Mouse (Mus musculus) midbrain, embryonic 12.5 days (tissue): ENCODE measurements around the gene Prkag1. TPM values are rescaled to one million over a fixed set of nuclear protein-coding genes. Genes with fewer than 3 reads are reported as not detected.

ENCODE experiments used
- ATAC-seq: fragments of 200-750 bp; cut with Nextera tagmentation; 2 replicates; pipeline ENCODE4 v1.8.0; 2017; ENCODE audit warnings: low read depth, moderate TSS enrichment, moderate library complexity; ENCODE audit not compliant: low FRiP score
- H3K27ac ChIP-seq: fragments of 300-500 bp; sonication (generic); replicated peaks from 2 replicates; pipeline ENCODE4 v1.5.1; 2016; ENCODE audit warnings: mild to moderate bottlenecking
- H3K27me3 ChIP-seq: fragments of 300-500 bp; sonication (generic); 2 replicates; pipeline ENCODE4 v1.6.1; 2016; ENCODE audit warnings: mild to moderate bottlenecking
- H3K36me3 ChIP-seq: fragments of 300-500 bp; sonication (generic); 2 replicates; pipeline ENCODE4 v1.6.1; 2016
- H3K4me1 ChIP-seq: fragments of 300-500 bp; sonication (generic); 2 replicates; pipeline ENCODE4 v1.6.1; 2016
- H3K4me2 ChIP-seq: fragments of 300-500 bp; sonication (generic); replicated peaks from 2 replicates; pipeline ENCODE4 v1.6.1; 2016; ENCODE audit warnings: mild to moderate bottlenecking, moderate library complexity
- H3K4me3 ChIP-seq: fragments of 300-500 bp; sonication (generic); 2 replicates; pipeline ENCODE4 v1.5.1; 2016; ENCODE audit warnings: mild to moderate bottlenecking
- H3K9ac ChIP-seq: fragments of 300-500 bp; sonication (generic); replicated peaks from 2 replicates; pipeline ENCODE4 v1.6.1; 2016; ENCODE audit warnings: mild to moderate bottlenecking, moderate library complexity
- H3K9me3 ChIP-seq: fragments of 300-500 bp; sonication (generic); 2 replicates; pipeline ENCODE4 v1.6.1; 2016; ENCODE audit warnings: mild to moderate bottlenecking
- WGBS: fragments of 180-500 bp; shearing (Covaris S2); methylation state at CpG from one replicate; pipeline ENCODE4 v1.1.7; 2016; 5-methylcytosine and 5-hydroxymethylcytosine counted together
- polyA plus RNA-seq: library from polyadenylated mRNA; unstranded; fragments of >200 nt; fragmentation: Nextera tagmentation; extraction: Ambion mirVana; gene quantifications from 2 replicates; pipeline ENCODE4 v1.2.1, GENCODE M21; 2016

Prkag1 gene
- polyA plus RNA-seq, 1 experiment from 2014 or later: 83.1 TPM

GRCm38 (mm10) chr15:98781166-98781565 is 50.2 kb downstream of the Prkag1 start:
- WGBS: 32% methylated on average over 6 of the region's 6 CpGs
- peaks cover 27% of the 10 kb centered on the region for H3K4me1 ChIP-seq
- no peak overlapping the region for H3K27ac ChIP-seq
- no peaks in the 10 kb centered on the region for H3K36me3 ChIP-seq
- peaks cover 91% of the 10 kb centered on the region for H3K27me3 ChIP-seq
- no peak overlapping the region for H3K4me3 ChIP-seq
- H3K9me3 ChIP-seq: no peaks in the 10 kb centered on the region
- ATAC-seq: no peak
- no peak overlapping the region for H3K4me2 ChIP-seq
- no peak overlapping the region for H3K9ac ChIP-seq

- ATAC-seq: no peak
- no peaks in the 10 kb centered on the region for H3K36me3 ChIP-seq
- 2% methylated on average over 13 of the region's 13 CpGs for WGBS
- H3K9ac ChIP-seq: no peak overlapping the region
- H3K4me1 ChIP-seq: peaks cover 32% of the 10 kb centered on the region
- H3K4me3 ChIP-seq: no peak overlapping the region
- no peak overlapping the region for H3K27ac ChIP-seq
- H3K27me3 ChIP-seq: peaks cover 93% of the 10 kb centered on the region
- no peak overlapping the region for H3K4me2 ChIP-seq
- H3K9me3 ChIP-seq: no peaks in the 10 kb centered on the region
Observed at GRCm38 (mm10) chr15:98780573-98780972, 50.7 kb downstream of the Prkag1 start.

- 6% methylated on average over 8 of the region's 8 CpGs for WGBS
- no peak overlapping the region for H3K27ac ChIP-seq
Observed at GRCm38 (mm10) chr15:98780075-98780474, 51.2 kb downstream of the Prkag1 start.

GRCm38 (mm10) chr15:98778806-98779205 is 52.5 kb downstream of the Prkag1 start:
- Histone ChIP-seq H3K4me2 (no peak overlapping the region), H3K9me3 (no peaks in the 10 kb centered on the region), H3K4me3 (no peak overlapping the region), H3K36me3 (no peaks in the 10 kb centered on the region), H3K9ac (no peak overlapping the region), H3K4me1 (peaks cover 35% of the 10 kb centered on the region), H3K27ac (no peak overlapping the region), H3K27me3 (peaks cover 95% of the 10 kb centered on the region)
- WGBS: 1% methylated on average over 8 of the region's 11 CpGs
- no peak for ATAC-seq

More at GRCm38 (mm10) chr15:98780075-98780474, 51.2 kb downstream of the Prkag1 start:
- no peak overlapping the region for H3K4me2 ChIP-seq
- no peaks in the 10 kb centered on the region for H3K36me3 ChIP-seq
- peaks cover 93% of the 10 kb centered on the region for H3K27me3 ChIP-seq
- no peak overlapping the region for H3K9ac ChIP-seq
- no peak overlapping the region for H3K4me3 ChIP-seq
- H3K9me3 ChIP-seq: no peaks in the 10 kb centered on the region
- H3K4me1 ChIP-seq: peaks cover 35% of the 10 kb centered on the region
- ATAC-seq: no peak

- Histone ChIP-seq H3K4me3 (peak overlapping the region; percentile 27), H3K4me2 (peak overlapping the region; percentile 38), H3K9ac (no peak overlapping the region; the same call in 1 of the 2 replicates), H3K36me3 (no peaks in the 10 kb centered on the region), H3K27ac (no peak overlapping the region), H3K4me1 (peaks cover 35% of the 10 kb centered on the region), H3K9me3 (no peaks in the 10 kb centered on the region), H3K27me3 (peaks cover 99% of the 10 kb centered on the region)
- no peak for ATAC-seq
- WGBS: 1% methylated on average over 25 of the region's 25 CpGs
Observed at GRCm38 (mm10) chr15:98778191-98778770, 53.0 kb downstream of the Prkag1 start.

- Histone ChIP-seq H3K36me3 (no peaks in the 10 kb centered on the region), H3K4me1 (peaks cover 35% of the 10 kb centered on the region), H3K27me3 (peaks cover 100% of the 10 kb centered on the region), H3K9me3 (no peaks in the 10 kb centered on the region), H3K4me2 (peak within 1 kb of the TSS; percentile 47), H3K4me3 (peak within 1 kb of the TSS; percentile 27), H3K9ac (no peak within 1 kb of the TSS; the same call in 1 of the 2 replicates), H3K27ac (no peak within 1 kb of the TSS)
- ATAC-seq: no peak
- under 1% methylated on average over 33 of the region's 33 CpGs for WGBS
Observed at GRCm38 (mm10) chr15:98777762-98778161, 53.6 kb downstream of the Prkag1 start, which contains the start of gene Wnt10b. TSS of gene Wnt10b (minus strand) at chr15:98778150.

GRCm38 (mm10) chr15:98777005-98777616 is 54.2 kb downstream of the Prkag1 start:
- no peak overlapping the region for H3K27ac ChIP-seq
- ATAC-seq: no peak
- H3K27me3 ChIP-seq: peaks cover 100% of the 10 kb centered on the region
- H3K4me3 ChIP-seq: no peak overlapping the region; the same call in 1 of the 2 replicates
- H3K9me3 ChIP-seq: no peaks in the 10 kb centered on the region
- 3% methylated on average over 19 of the region's 19 CpGs for WGBS
- no peaks in the 10 kb centered on the region for H3K36me3 ChIP-seq
- H3K4me2 ChIP-seq: peak overlapping the region; percentile 47; the same call in 1 of the 2 replicates
- peaks cover 41% of the 10 kb centered on the region for H3K4me1 ChIP-seq
- no peak overlapping the region; the same call in 1 of the 2 replicates for H3K9ac ChIP-seq

- H3K27me3 ChIP-seq: peaks cover 100% of the 10 kb centered on the region
- WGBS: under 1% methylated on average over 57 of the region's 62 CpGs
- H3K4me1 ChIP-seq: peaks cover 43% of the 10 kb centered on the region
- ATAC-seq: peak; percentile 61
- H3K36me3 ChIP-seq: no peaks in the 10 kb centered on the region
- peak overlapping the region; percentile 31 for H3K4me3 ChIP-seq
- H3K4me2 ChIP-seq: peak overlapping the region; percentile 47
- H3K9me3 ChIP-seq: no peaks in the 10 kb centered on the region
- H3K9ac ChIP-seq: 0 out of 2 replicates have a peak overlapping the region, but pooled peaks have one; percentile 15
- no peak overlapping the region for H3K27ac ChIP-seq
Observed at GRCm38 (mm10) chr15:98776280-98777004, 54.9 kb downstream of the Prkag1 start.

GRCm38 (mm10) chr15:98775533-98775932 is 55.8 kb downstream of the Prkag1 start:
- Histone ChIP-seq H3K4me2 (no peak overlapping the region), H3K4me3 (no peak overlapping the region), H3K27ac (no peak overlapping the region), H3K9me3 (no peaks in the 10 kb centered on the region), H3K36me3 (no peaks in the 10 kb centered on the region), H3K27me3 (peaks cover 100% of the 10 kb centered on the region), H3K9ac (no peak overlapping the region), H3K4me1 (peaks cover 41% of the 10 kb centered on the region)
- WGBS: 3% methylated on average over 5 of the region's 5 CpGs
- ATAC-seq: no peak

GRCm38 (mm10) chr15:98774096-98774495 is 57.2 kb downstream of the Prkag1 start:
- Histone ChIP-seq H3K9ac (no peak overlapping the region), H3K9me3 (no peaks in the 10 kb centered on the region), H3K36me3 (no peaks in the 10 kb centered on the region), H3K4me2 (no peak overlapping the region), H3K4me3 (no peak overlapping the region), H3K27me3 (peaks cover 100% of the 10 kb centered on the region), H3K4me1 (peaks cover 37% of the 10 kb centered on the region), H3K27ac (no peak overlapping the region)
- ATAC-seq: no peak
- 10% methylated on average over 15 of the region's 15 CpGs for WGBS

- ATAC-seq: no peak
- Histone ChIP-seq H3K9me3 (no peaks in the 10 kb centered on the region), H3K27ac (no peak overlapping the region), H3K36me3 (no peaks in the 10 kb centered on the region), H3K4me1 (peaks cover 29% of the 10 kb centered on the region), H3K27me3 (peaks cover 100% of the 10 kb centered on the region), H3K9ac (0 out of 2 replicates have a peak overlapping the region, but pooled peaks have one; percentile 28), H3K4me3 (peak overlapping the region; percentile 28), H3K4me2 (peak overlapping the region; percentile 39)
- WGBS: 2% methylated on average over 36 of the region's 36 CpGs
Observed at GRCm38 (mm10) chr15:98772511-98773211, 58.7 kb downstream of the Prkag1 start.
